Mouse (Mus musculus) spleen, adult 2 months (tissue): ENCODE data around the gene Pard3. TPM values are rescaled to one million over a fixed set of nuclear protein-coding genes. Genes with fewer than 3 reads are reported as not detected.

Experiments
- DNase-seq, 2 experiments: peaks; one replicate each; pipeline versions ENCODE4 v3.0.0 to v3.0.0-alpha.2; 2012 to 2021; ENCODE audit warnings: low spot score in 2 of 2, low read depth in 1 of 2
- H3K27ac ChIP-seq: fragments of 200-500 bp; 2 replicates; pipeline ENCODE4 v1.5.1; 2012; ENCODE audit warnings: low read length, inconsistent platforms; ENCODE audit not compliant: insufficient read depth
- H3K27me3 ChIP-seq: fragments of 200-500 bp; 2 replicates; pipeline ENCODE4 v1.6.1; 2012; ENCODE audit warnings: mild to moderate bottlenecking, moderate library complexity, low read length, inconsistent platforms; ENCODE audit not compliant: control insufficient read depth, insufficient read depth
- H3K36me3 ChIP-seq: fragments of 200-500 bp; 2 replicates; pipeline ENCODE4 v1.6.1; 2012; ENCODE audit warnings: mild to moderate bottlenecking, low read length, inconsistent platforms; ENCODE audit not compliant: control insufficient read depth, insufficient read depth
- H3K4me1 ChIP-seq: fragments of 200-500 bp; 2 replicates; pipeline ENCODE4 v1.6.1; 2011; ENCODE audit warnings: inconsistent platforms; ENCODE audit not compliant: control insufficient read depth, insufficient read depth, insufficient read length
- H3K4me3 ChIP-seq: fragments of 200-500 bp; 2 replicates; pipeline ENCODE4 v1.5.1; 2011; ENCODE audit warnings: mild to moderate bottlenecking, inconsistent platforms; ENCODE audit not compliant: insufficient read depth, insufficient read length; ENCODE audit errors: extremely low read depth
- CTCF ChIP-seq: fragments of 200-500 bp; IDR thresholded peaks from 2 replicates; pipeline ENCODE4 v1.5.1; 2011; ENCODE audit warnings: mild to moderate bottlenecking, inconsistent platforms; ENCODE audit not compliant: insufficient read depth, insufficient read length, insufficient replicate concordance; ENCODE audit errors: extremely low read depth
- POLR2A ChIP-seq: fragments of 200-500 bp; IDR thresholded peaks from 2 replicates; pipeline ENCODE4 v1.6.1; 2011; ENCODE audit warnings: low read depth, low read length, inconsistent platforms
- WGBS: fragments of 180-500 bp; shearing (Covaris S2); methylation state at CpG from one replicate; pipeline ENCODE4 v1.1.7; 2018; 5-methylcytosine and 5-hydroxymethylcytosine counted together
- polyA plus RNA-seq: library from polyadenylated mRNA; depleted of rRNA; stranded (reverse); fragments of >200 nt; gene quantifications from 2 replicates; pipeline ENCODE4 v1.2.3, GENCODE M21; 2012

The Pard3 gene
- polyA plus RNA-seq, 1 experiment: 3.8 TPM

DNA sequence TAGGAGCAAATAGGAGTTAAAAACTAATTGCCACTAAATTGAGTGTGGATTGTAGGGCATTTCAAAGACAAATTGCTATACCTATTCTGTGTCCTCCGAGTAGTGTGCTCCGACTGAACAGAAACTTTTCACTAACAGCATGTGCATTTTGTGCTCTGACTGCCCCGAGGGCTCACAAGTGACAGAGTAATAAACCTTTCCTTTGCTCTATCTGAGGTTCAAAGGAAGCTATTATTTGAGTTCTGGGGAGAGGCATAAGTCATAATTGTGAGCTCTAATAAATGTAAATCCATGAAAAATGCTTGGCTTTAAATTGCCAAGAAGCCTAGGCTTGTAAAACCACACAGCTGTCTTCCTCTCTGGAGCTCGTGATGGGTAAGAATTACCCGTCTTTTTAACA lies 156.5 kb downstream of the Pard3 start:
- no peaks in the 10 kb centered on the region for H3K27me3 ChIP-seq
- DNase-seq: no peak
- H3K36me3 ChIP-seq: no peaks in the 10 kb centered on the region
- 85% methylated on average over 5 of the region's 5 CpGs for WGBS
- no peaks in the 10 kb centered on the region for H3K4me1 ChIP-seq
- TF ChIP-seq POLR2A: no peak
- no peak overlapping the region for H3K27ac ChIP-seq
- H3K4me3 ChIP-seq: no peak overlapping the region

GRCm38 (mm10) chr8:127220615-127221014 lies 156.9 kb downstream of the Pard3 start:
- Histone ChIP-seq H3K27me3 (no peaks in the 10 kb centered on the region), H3K36me3 (no peaks in the 10 kb centered on the region), H3K27ac (no peak overlapping the region), H3K4me1 (no peaks in the 10 kb centered on the region), H3K4me3 (no peak overlapping the region)
- TF ChIP-seq POLR2A (no peak), CTCF (no peak)
- no peak for DNase-seq
- WGBS: 89% methylated on average over 7 of the region's 7 CpGs

GRCm38 (mm10) chr8:127222361-127222760 lies 158.7 kb downstream of the Pard3 start:
- H3K27ac ChIP-seq: no peak overlapping the region
- 86% methylated on average over 3 of the region's 3 CpGs for WGBS
- no peak overlapping the region for H3K4me3 ChIP-seq
- DNase-seq: no peak
- H3K27me3 ChIP-seq: no peaks in the 10 kb centered on the region
- H3K36me3 ChIP-seq: no peaks in the 10 kb centered on the region
- TF ChIP-seq CTCF (no peak), POLR2A (no peak)
- H3K4me1 ChIP-seq: no peaks in the 10 kb centered on the region

DNA sequence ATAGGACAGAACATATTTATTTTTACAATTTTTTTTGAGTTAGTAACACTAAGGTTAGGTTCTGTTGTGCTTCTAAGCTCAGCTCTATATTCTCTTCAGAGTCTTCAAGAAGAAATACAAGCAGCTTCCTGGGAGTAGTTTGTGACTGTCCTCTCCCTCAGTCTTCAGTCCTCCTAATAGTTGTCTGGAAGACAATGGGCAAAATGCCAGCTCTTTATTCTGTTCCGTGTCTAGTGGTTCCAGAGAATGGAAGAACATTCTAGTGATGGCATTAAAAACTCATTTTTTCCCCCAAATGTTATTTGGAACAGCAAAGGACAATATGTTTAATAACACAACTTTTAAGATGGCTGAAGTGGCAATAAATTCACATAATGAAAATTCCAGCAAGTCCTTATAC lies 163.3 kb downstream of the Pard3 start:
- Histone ChIP-seq H3K27ac (no peak overlapping the region), H3K4me3 (no peak overlapping the region), H3K4me1 (no peaks in the 10 kb centered on the region), H3K36me3 (no peaks in the 10 kb centered on the region), H3K27me3 (no peaks in the 10 kb centered on the region)
- 69% methylated on average over 1 of the region's 1 CpGs for WGBS
- no peak for DNase-seq
- no peak for TF ChIP-seq CTCF
- no peak for TF ChIP-seq POLR2A

DNA sequence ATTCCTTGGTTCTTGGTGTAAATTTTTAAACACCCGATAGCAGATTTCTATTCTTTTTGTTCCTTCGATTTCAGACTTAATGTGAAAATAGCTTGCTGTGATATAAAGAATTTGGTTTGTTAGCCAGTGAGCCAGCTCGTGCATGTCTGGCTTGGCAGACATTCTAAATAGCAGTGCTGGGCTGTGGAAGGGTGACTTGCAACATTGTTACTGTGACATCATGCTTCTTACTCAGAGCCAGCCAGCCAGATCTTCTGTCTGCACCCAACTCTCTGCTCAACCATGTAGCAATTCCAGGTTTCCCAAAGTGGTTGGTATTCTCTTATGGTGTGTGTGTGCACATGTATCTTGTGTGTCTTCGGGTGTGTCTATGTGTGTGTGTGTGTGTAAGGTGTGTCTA lies 163.7 kb downstream of the Pard3 start:
- TF ChIP-seq CTCF: no peak
- no peak for TF ChIP-seq POLR2A
- WGBS: 76% methylated on average over 4 of the region's 4 CpGs
- DNase-seq: no peak
- Histone ChIP-seq H3K4me1 (no peaks in the 10 kb centered on the region), H3K36me3 (no peaks in the 10 kb centered on the region), H3K4me3 (no peak overlapping the region), H3K27me3 (no peaks in the 10 kb centered on the region), H3K27ac (no peak overlapping the region)

- no peak for DNase-seq
- no peak overlapping the region for H3K27ac ChIP-seq
- H3K4me1 ChIP-seq: no peaks in the 10 kb centered on the region
- H3K36me3 ChIP-seq: no peaks in the 10 kb centered on the region
- TF ChIP-seq CTCF (no peak), POLR2A (no peak)
- no peak overlapping the region for H3K4me3 ChIP-seq
- H3K27me3 ChIP-seq: no peaks in the 10 kb centered on the region
- 88% methylated on average over 15 of the region's 15 CpGs for WGBS
These were observed 165.9 kb downstream of the Pard3 start for GRCm38 (mm10) chr8:127229325-127230232.

DNA sequence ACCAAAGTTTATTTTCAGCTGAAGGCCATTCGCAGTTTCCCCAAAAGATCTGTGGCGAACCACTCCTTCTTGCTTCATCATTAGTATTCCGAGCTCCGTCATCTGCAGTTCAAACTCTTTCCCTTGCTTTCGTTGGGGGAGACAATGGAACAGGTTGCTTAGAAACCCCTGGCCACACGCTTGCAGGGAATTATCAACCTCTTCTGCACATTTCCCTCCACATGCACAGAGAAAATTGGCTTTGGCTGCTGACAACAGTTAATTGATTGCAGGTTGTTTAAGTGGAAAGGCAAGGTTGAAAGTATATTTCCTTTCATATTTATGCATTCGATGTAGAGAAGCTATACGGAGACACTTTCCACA lies 166.5 kb downstream of the Pard3 start:
- Histone ChIP-seq H3K36me3 (no peaks in the 10 kb centered on the region), H3K27me3 (no peaks in the 10 kb centered on the region), H3K4me1 (no peaks in the 10 kb centered on the region), H3K4me3 (no peak overlapping the region), H3K27ac (no peak overlapping the region)
- 89% methylated on average over 8 of the region's 8 CpGs for WGBS
- TF ChIP-seq CTCF (no peak), POLR2A (no peak)
- DNase-seq: no peak
